Mouse (Mus musculus) kidney, adult 2 months (tissue): Measurements from ENCODE around the gene Bcan.

Source experiments
- CTCF ChIP-seq: fragments of 200-500 bp; conservative IDR thresholded peaks from 2 replicates; pipeline ENCODE4 v1.5.1; 2011; ENCODE audit warnings: low read depth, mild to moderate bottlenecking, control low read depth, low read length, moderate library complexity, mixed read lengths; ENCODE audit not compliant: insufficient read depth, insufficient read length
- POLR2A ChIP-seq: fragments of 200-500 bp; IDR thresholded peaks from one replicate; pipeline ENCODE4 v1.6.1; 2011; ENCODE audit warnings: low read depth, low read length, control low read depth

DNA sequence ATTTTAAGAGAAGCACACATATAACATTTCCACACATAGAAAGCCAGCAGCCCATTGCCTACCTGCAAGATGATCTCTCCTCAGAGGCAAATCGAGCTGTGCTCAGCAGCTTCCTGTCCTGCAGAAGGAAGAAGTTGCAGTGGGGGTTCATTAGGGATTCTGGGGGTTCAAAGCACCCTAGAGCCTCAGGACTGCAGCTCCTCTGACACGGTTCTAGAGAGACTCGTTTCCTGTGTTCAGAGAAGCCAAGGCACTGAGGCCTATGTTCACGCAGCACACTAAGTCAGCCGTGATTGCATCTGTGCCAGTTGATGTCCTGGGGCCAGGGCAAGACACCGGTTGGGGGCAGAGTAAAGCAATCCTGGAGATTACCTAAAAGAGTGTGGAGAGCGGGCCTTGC is 26.8 kb upstream of the Bcan start:
- TF ChIP-seq CTCF = no peak
- TF ChIP-seq POLR2A = no peak
